Mouse (Mus musculus) lung, postnatal 4 days (tissue): Measurements from ENCODE around the gene Vps72.
"Not testable (repeated sequence)": the region's sequence is repeated elsewhere in the genome, so short reads cannot be mapped to it uniquely, and the experiment has no call there.

Experiments
- DNase-seq, 2 experiments: peaks; one replicate each; pipeline ENCODE4 v3.0.0; 2021

Gene Vps72

DNA sequence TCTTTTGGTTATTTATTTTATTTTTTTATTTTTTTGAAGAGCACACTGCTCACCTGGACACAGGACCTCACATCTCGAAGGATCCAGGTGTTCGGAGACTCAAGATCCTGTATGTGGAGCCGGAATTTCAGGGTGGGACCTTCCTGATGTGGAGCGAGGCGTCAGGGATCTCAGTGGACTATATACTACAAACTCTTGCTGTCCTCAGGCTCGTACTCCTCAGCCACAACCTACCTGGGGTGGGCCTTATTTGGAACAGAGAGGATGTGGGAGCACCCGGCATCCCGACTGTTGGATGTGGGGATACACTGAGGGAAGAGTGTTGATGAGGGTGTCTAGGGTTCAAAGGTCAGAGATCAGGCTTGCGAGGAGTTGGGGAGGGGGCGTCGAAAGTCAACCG is 23.3 kb downstream of the Vps72 start:
- not testable (repeated sequence) for DNase-seq

DNA sequence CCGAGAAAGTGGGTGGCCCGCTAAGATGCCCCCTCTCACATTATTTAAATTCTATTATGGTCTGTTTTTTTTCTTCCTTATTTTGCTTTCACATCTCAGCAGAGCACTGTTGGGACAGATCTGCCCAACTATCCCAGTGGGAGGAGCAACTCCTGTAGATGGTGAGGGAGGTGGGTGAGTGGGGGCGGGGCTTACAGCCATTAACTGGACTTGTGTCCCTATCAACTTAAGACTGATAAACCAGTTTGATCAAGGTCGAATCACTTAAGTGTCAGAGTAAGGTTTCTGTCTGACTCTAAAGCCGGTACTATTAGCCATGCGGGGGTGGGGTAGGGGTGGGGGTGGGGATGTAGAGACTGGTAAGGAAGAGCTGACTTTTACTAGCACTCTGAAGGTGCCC is 24.2 kb downstream of the Vps72 start:
- DNase-seq, result peak; percentile 73 to 77

GRCm38 (mm10) chr3:95135433-95136052 is 24.7 kb downstream of the Vps72 start:
- peak in 1 of 2 experiments; percentile 16 for DNase-seq

DNA sequence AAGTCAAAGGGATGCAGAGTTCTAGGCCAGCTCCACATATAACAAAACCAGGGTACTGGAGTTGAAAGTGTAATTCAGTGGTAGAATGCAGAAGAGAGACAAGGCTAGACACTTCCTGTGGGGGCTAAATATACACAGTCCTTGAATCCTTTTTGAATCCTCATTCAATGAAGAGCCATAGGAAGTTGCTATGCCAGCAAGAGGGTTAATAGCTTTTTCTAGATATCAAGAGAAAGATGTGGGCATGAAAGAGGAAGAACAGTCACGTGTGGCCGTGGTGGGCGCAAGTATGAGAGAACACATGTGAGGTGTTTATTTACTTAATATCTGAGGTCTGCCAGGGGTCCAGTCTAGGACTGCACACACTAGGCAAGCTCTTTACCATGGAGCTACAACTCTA is 25.5 kb downstream of the Vps72 start:
- no peak for DNase-seq

DNA sequence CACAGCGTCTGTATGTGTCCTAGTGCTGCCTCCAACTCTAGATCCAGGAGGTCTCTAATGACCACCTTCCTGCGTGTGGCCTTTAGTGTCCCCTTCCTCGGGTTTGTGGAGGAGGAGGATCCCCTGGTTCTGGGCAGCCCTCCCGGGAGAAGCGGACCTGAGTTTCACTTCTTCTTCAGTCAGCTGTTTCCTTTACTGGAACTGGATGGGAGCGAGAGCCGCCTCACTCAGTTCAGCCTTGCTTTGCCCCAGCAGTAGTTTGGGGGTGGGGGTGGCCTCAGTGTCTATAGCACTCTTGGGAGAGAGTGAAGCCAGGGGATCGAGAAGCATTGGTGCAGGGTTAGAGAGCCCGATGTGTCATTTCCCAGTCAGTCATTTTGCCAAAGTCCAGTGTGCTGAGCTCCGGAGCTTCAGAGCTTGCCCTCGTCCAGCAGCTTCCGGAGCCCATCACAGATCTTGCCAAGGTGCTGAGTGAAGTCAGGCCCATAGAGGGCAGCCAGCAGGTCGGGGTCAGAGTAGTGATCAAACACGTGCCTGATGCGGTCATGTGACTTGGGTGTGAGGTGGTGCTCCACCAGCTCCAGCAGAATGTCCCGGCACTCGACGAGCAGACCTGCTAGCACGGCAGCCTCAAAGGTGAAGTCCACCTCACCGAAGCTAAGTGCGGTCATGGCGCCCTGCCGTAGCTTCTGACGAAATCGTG is 28.9 kb downstream of the Vps72 start:
- DNase-seq, result no peak

- no peak for DNase-seq
Observed at GRCm38 (mm10) chr3:95140289-95140595, 29.4 kb downstream of the Vps72 start.

DNA sequence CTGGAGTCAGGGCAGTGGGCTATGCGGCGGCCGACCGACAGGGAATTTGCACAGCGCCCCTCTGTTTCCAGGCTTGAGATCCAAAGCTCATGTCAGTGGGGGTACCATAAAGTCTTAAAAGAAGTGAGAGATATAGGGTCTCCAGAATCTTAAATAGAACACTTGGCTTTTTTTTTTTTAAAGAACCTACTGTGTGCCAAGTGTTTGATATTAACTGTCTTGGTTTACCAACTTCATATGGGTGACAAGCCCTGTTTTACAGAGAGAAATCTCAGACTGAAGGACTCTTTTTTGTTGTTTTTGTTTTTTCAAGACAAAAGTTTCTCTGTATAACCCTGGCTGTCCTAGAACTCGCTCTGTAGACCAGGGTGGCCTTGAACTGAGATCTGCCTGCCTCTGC is 30.0 kb downstream of the Vps72 start:
- no peak for DNase-seq

- DNase-seq, result peak in 1 of 2 experiments; percentile 56
Observed at GRCm38 (mm10) chr3:95141474-95141873, 30.7 kb downstream of the Vps72 start.

- DNase-seq, result peak; percentile 51 to 66
Observed at GRCm38 (mm10) chr3:95141952-95142616, 31.3 kb downstream of the Vps72 start, which contains the start of gene Tnfaip8l2. Gene Tnfaip8l2 (minus strand): TSS chr3:95142360.

- peak; percentile 84 to 91 for DNase-seq
Observed at GRCm38 (mm10) chr3:95142617-95143011, 31.8 kb downstream of the Vps72 start.

GRCm38 (mm10) chr3:95147924-95148323 is 37.1 kb downstream of the Vps72 start:
- no peak for DNase-seq

GRCm38 (mm10) chr3:95153874-95154273 is 43.1 kb downstream of the Vps72 start:
- peak in 1 of 2 experiments; percentile 65 for DNase-seq

GRCm38 (mm10) chr3:95159511-95159986 is 48.7 kb downstream of the Vps72 start:
- no peak for DNase-seq

DNA sequence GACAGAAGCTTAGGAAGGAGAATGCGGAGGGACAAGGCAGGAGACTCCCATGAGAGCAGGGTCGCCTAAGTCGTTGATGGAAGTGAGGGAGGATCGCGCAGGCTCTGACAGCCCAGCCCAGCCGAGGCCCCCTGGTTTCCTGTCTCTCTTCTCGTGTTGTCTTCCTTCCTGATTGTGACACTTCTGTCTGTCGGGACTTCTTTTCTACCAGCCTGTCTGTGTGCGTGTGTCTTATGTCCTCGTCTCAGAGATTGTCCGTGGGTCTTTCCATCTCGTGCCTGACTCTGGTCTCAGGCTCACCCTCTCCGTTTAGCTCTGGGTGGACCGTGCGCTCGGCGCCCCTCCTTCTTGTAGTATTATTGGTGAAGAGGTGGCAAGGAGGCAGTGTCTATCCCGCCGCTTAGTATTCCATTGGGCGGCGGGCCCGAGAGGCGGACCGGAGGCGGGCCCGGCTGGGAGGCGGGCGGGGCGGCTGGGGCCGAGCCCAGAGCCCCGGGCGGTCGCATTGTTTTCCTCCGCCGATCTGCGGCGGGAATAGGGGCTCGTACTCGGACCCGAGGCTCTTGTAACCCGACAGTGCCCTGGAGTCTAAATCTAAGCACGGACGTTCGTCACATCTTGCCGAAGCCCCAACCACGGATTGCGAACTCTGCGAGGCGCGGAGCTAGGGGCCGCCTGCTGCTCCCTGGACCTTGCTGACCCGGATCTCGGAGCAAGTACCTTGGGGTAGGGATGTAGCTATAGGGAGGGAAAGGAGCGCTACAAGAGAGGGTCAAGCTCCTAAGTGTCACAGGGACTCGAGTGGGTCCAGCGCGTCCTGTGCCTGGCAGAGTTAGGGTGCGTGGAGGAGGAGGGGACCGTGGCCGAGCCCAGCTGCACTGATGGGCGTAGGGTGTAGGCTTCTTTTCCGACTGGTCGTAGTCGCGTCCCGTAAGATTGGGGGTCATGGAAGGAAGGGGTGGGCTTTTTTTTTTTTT is 49.5 kb downstream of the Vps72 start, which contains the start of gene Sema6c:
Sema6c (plus strand) TSS at position 471 of the 977 bp plus-strand sequence.
- peak; percentile 91 to 93 for DNase-seq

DNA sequence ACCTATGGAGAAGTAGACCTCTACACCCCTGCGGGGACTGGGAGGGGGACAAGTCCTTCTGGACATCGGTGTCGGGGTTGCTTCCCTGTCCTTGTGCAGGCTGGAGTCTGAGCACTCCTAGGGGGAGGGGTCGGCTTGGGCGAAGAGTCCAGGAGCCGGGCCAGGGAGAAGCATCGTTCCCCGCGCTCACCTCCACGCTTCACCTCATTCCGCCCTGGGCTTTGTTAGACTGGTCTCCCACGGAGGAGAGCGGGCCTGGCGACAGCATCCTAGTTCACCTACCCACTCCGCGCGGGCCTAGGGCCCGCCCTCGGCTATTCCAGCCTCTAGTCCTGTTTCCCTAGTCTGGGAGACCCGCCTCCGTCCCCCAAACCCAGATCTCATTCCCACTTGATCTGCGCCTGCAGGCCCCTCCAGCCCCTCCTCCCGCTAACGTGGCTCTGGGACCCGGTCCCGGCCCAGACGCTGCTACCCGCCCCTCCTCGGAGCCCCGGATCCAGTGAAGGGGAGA is 50.3 kb downstream of the Vps72 start:
- DNase-seq, result peak; percentile 14 to 30

DNA sequence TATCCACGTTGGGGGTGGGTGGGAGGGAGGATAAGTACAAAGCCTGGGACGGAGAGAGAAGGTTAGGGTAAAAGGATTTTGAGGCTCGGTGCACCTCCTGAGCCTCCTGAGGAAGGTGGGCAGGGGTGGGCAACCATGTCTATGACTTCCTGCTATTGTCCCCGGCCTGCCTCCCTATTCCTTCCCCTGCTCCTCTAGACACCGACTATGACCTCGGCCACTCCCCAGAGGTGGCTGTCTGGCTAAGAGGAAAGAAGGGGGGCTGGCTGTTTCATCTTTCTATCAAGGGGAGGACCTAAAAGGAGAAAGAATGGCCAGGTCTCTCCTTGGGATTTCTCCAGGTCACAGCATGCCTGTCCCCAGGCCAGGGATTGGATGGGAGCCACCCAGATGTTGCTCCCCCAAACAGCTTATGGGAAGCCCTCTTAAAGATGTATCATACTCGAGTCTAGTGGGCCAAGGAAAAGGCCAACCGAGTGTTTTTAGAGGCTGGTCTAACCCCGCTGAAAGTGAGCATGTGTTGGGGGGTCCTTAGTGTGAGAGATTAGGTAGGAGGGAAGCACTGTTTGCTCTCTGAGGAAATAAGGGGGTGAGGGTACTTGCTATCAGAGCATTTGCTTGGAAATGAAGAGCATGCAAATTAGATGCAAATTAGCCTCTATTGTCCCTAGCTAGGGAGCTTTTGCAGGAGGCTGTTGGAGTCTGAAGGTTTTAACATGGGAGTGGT is 51.0 kb downstream of the Vps72 start:
- DNase-seq, result no peak

GRCm38 (mm10) chr3:95162345-95162628 is 51.5 kb downstream of the Vps72 start:
- DNase-seq, result no peak

GRCm38 (mm10) chr3:95163419-95164255 is 52.8 kb downstream of the Vps72 start:
- peak in 1 of 2 experiments; percentile 47 for DNase-seq

GRCm38 (mm10) chr3:95164256-95164550 is 53.4 kb downstream of the Vps72 start:
- DNase-seq, result no peak

DNA sequence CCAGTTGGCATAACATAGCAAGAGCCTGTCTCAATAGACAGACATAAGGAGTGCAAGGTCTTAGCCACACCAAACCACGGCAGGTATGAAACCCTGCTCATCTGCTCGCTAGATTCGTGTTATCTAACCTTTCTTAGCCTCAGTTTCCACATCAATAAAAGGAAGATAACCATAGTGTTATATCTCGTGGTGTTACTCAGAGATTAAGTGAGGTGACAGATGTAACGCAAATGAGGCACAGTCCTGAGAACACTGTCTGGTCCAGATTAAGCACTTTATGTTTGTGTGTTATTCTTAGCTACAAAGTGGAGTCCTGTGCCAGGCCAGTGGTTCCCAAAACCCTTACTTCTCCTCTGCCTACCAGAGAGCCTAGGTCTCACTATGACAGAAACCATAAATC is 54.0 kb downstream of the Vps72 start:
- DNase-seq, result no peak

DNA sequence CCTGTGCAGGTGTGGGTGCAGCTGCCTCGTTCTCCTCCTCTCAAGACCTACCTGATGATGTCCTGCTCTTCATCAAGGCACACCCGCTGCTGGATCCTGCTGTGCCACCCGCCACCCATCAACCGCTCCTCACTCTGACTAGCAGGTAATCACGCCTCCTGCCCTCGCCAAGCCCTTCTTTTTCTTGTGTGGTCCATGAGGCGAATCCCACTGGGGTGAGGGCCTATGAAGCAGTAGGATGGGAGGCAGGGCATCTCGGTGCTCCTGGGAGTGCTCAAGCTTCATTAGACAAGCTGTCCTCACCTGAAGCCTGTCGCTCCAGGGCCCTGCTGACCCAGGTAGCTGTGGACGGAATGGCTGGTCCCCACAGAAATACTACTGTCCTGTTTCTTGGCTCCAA is 59.2 kb downstream of the Vps72 start:
- DNase-seq, result no peak
